Mouse (Mus musculus) granulocyte monocyte progenitor cell, adult 5-6 weeks (primary cell): ENCODE results near the gene Rtel1. TPM values are rescaled to one million over a fixed set of nuclear protein-coding genes. Genes with fewer than 3 reads are reported as not detected.

Source experiments
- ATAC-seq: replicated peaks from 2 replicates; pipeline ENCODE4 v1.8.0; 2016; ENCODE audit warnings: mild to moderate bottlenecking, moderate TSS enrichment, inconsistent platforms; ENCODE audit not compliant: poor library complexity, severe bottlenecking
- total RNA-seq, 2 experiments: library from RNA; stranded (forward) in 1 of 2; stranded (reverse) in 1 of 2; fragments of 200-712, 200-1000 nt in 1 of 2; fragments of >200 nt in 1 of 2; fragmentation: Nextera tagmentation in 1 of 2; gene quantifications; 2 replicates each; pipeline ENCODE4 v1.2.3; 2014 to 2017

Rtel1 gene
- total RNA-seq (2014; fragmentation: Nextera tagmentation) (63.9 and 85.0 TPM in 2 replicates), total RNA-seq (2017) (30.1 and 47.5 TPM in 2 replicates)

DNA sequence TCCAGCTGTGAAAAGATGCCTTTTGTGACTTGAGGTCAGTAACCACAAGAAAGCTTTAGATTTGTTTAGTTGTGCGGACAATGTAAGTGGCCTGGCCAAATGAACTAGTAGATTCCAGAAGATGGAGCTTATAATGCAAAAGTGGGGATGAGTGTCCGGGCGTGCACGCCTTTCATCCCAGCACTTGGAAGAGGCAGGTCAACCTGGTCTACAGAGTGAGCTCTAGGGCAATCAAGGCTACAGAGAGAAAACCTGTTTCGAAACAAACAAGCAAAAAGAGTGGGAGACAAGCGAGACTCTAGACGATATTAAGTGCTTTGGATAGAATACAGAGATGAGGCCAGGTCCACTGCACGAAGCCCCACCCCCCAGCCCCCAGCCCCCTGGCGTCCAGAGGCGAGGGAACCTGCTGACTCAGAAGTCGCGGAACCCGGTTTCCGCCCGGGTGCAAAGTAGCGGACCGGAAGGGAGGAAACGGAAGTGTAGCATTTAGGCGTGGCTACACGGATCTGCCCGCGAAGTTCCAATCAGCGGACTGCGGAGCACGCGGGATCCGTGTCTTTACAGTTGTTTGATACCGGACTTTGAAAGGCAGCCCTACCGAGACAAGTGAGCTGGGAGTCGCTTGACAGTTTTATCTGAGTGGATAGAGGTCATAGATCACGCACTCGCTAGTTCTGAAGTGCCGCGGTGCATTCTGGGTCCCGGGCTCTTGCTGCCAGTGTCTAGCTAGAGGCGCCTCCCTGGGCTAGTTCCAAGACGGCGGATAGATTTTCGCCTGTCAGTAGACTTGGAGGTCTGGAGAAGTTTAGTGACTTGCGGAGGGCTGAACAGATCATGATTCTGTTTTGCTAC, at the start of gene Rtel1:
Rtel1 (plus strand) TSS at position 492 of the 855 bp plus-strand sequence.
- ATAC-seq = peak; percentile 98

GRCm38 (mm10) chr2:181272092-181272491, 47.4 kb upstream of the Rtel1 start:
- ATAC-seq = no peak

DNA sequence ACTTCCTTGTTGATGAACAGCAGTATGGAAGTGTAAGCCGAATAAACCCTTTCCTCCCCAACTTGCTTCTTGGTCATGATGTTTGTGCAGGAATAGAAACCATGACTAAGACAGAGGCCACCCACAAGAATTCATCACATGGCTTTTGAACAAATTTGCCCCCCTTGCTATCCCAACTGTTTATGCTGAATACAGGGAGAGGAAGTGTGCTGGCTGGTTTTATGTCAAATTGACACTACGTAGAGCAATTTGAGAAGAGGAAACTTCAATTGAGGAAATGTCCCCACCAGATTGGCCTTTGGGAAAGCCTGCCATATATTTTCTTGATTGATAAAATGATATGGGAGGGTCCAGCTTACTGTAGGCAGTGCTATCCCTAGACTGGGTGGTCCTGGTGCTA, 45.7 kb upstream of the Rtel1 start:
- peak; percentile 66 for ATAC-seq

GRCm38 (mm10) chr2:181274639-181275038, 44.9 kb upstream of the Rtel1 start:
- ATAC-seq = peak; percentile 91

DNA sequence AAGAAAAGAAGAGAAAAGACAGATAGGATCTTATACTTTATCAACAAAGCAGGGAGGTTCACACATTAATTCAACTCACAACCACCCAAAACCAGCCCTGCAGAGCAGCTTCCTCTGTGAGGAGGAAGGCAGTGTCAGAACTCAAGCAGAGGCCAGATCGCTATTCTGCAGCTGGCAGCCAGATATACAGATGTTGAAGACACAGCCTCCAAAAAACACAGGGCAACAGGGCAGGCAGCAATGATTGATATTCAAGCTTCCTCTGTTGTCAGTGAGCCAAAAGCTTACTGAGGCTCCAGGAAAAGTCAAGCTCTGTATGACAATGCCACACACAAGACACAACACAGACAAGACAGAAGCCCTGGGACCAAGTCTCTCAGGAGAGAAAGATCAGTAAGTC, 42.8 kb upstream of the Rtel1 start:
- no peak for ATAC-seq

DNA sequence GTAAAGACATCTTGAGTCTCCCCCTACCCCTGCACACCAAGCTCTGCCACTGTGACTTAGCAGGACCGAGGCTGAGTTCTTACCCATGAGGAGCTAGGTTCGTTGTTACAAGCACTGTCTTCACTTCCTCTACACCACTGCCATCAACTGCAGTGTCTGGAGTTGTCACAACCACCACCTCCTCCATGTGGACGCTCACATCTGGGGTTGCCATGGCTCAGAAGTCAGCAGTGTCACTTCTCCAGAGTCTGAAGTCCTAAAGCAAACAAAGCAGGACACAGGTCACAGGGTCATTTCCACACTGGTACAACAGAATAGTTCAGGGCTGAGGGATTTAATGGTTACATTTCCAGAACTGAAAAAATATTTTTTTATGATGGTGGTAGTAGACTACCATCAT, 41.7 kb upstream of the Rtel1 start:
- ATAC-seq = peak; percentile 16; the same call in 1 of the 2 replicates

DNA sequence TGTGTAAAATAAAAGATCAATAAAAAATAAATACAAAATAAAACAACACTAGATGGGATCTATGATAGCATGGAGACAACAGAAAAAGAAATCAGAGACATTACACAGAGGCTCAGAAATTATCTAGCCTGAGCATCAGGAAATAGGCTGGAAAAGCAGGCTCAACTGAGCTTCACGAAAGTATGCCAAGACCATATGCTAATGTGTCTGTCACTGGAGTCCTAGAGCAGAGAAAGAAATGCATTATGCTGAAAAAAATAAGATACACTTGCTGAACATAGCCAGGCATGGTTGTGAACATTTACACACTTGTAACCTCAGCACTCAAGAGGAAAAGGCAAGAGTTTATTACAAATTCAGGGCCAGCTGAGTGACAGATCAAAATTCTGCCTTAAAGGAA, 39.6 kb upstream of the Rtel1 start:
- no peak for ATAC-seq

DNA sequence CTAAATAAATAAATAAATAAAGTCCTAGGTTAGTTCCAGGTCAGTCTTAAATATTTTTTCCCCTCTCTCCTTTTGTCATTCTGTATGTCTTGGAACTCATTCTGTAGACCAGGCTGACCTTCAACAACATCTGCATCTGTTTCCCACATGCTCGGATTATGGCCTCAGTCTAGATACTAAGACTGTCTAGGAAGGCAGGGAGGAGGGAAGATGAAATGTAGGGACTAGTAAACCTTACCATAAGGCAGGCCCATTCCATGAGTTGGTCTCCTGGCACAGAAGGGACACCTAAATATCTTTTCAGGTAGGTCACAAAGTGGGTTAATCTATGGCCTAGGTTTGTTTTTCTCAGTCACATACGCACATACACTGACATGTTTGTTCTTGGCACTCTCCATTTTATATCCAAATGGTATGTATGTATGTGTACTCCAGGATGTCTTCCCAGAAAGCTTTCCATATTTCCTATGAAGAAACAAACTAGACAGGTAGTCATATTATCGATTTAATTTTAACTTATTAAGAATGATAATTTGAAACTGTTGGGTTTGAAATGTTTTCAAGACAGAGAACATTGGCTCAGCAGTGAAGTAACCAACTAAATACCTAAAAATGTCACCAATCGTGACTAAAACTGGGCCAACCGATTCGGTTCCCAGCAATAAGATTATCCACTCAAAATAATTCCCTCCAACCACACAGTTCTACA, 32.8 kb upstream of the Rtel1 start:
- ATAC-seq = no peak

- peak; percentile 64 for ATAC-seq
These were observed 32.1 kb upstream of the Rtel1 start for GRCm38 (mm10) chr2:181287338-181287957.

DNA sequence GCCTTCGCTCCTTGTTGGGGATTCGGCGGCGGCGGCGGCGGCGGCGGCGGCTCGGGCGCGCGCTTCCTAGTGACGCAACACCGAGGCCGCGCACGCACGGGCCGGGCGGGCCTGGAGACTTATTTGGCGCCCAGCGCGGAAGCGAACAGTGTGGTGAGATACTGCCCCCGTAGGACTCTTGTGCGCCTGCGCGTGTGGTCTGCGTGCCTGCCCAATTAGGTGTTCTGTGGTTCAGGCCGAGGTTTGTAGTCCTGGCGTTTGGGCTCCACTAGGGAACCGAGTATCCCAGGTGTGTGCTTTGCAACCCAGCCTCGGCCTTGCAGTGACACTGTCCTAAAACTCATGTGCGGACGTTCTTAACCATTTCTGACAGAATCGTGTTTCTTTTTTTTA, 31.6 kb upstream of the Rtel1 start, which contains the start of gene Gmeb2:
Gmeb2 (minus strand) TSS at position 78 of the 393 bp plus-strand sequence.
- ATAC-seq = peak; percentile 83

DNA sequence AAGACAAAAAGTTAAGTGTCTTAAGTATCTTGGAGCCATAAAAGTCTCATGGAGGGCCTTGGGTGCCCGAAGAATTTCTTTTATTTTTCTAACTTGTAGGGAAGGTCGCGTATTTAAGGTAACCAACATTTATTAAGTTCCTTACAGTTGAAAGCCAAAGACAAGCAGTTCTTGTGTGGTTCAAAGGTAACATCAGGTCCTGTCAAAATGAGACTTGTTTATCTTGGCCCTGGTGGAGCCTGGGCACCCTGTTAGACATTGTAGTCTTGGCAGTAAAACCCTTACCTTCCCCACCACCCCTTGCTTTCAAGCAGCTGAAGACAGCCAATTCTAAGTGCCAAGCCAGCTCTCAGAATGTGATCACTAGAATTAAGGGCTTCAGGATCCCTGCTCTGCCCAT, 30.8 kb upstream of the Rtel1 start:
- no peak for ATAC-seq

- ATAC-seq = no peak
These were observed 28.6 kb upstream of the Rtel1 start for GRCm38 (mm10) chr2:181290937-181291336.

DNA sequence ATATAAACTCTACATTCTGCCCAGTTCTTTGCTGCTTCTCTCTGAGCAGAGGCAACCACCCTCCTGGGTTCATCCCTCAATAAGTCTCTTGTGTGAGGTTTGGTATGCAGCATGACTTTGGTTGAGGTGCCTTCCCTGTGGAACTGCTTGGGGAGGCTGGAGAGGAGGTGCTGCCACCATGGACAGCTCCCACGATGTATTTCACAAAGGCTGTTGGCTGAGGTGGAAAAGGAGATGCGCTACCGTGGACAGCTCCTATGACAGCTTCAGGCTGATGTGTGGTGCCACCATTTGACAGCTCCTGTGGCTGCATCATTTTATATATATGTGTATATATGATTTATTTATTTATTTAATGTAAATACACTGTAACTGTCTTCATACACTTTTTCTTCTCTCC, 17.5 kb upstream of the Rtel1 start:
- peak; percentile 85 for ATAC-seq

DNA sequence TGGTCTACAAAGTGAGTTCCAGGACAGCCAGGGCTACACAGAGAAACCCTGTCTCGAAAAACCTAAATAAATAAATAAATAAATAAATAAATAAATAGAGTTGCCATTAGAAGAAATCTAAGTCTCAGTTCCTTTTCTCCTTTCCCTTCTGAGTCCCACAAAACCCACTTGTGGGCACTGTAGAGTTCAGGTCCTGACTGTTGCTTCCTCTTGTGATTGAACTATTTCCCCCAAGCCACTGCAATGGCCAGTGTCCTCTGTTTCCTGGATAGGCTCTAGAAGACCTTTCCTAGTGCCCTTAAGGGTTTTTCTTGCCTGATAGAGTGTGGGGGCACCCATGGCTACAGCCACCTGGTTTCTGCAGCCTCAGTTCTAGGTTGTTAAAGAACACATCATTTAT, 14.6 kb upstream of the Rtel1 start:
- peak; percentile 74 for ATAC-seq

DNA sequence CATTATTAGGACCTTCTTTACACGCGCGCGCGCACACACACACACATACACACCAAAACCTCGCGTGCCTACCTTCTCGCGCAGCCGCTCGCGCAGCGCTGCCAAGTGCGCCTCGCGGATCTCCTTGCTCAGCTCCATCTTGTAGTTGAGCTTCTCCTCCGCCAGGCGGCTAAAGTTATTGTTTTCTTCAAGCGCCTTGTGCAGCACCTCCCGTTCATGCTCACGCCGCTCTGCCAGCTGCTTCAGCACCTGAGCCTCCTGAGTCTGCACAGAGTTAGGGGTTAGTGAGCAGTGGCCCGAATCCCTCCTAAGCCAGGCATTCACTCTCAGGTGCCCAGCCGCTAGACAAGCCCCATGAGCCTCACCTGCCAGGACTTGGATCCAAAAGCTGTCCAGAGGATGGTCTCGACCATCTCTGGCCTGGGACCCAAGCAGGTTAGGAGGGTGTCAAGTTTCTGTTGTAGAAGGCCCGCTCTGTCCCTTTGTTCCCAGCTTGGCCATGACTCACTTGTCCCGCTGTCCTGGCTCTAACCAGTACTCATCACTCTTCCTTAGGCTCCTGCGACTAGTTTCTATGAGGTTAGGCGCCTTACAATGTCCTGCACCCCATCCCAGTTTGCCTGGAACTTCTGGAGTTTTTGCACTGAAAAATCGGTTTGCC, 12.3 kb upstream of the Rtel1 start:
- ATAC-seq = peak; percentile 77

DNA sequence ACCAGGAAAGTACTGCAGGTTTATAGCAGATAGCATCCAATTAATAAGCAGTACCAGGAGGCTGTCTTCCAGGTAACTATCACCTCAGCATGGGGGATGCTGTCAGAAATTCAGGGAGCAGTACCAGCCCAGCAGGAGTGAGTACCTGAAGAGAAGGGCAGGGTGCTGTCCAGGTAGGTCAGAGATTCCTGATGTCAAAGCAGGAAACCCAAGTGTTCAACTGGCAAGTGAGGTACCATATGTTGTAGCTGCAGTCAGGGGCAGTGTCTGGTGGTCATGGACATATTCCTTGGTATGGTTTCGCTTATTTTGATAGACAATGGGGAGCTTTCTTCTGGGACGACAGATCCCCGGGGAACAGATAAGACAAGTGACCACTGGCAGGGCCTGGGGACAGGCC, 7.1 kb upstream of the Rtel1 start:
- ATAC-seq = no peak

- no peak for ATAC-seq
These were observed 6.6 kb upstream of the Rtel1 start for GRCm38 (mm10) chr2:181313006-181313343.

DNA sequence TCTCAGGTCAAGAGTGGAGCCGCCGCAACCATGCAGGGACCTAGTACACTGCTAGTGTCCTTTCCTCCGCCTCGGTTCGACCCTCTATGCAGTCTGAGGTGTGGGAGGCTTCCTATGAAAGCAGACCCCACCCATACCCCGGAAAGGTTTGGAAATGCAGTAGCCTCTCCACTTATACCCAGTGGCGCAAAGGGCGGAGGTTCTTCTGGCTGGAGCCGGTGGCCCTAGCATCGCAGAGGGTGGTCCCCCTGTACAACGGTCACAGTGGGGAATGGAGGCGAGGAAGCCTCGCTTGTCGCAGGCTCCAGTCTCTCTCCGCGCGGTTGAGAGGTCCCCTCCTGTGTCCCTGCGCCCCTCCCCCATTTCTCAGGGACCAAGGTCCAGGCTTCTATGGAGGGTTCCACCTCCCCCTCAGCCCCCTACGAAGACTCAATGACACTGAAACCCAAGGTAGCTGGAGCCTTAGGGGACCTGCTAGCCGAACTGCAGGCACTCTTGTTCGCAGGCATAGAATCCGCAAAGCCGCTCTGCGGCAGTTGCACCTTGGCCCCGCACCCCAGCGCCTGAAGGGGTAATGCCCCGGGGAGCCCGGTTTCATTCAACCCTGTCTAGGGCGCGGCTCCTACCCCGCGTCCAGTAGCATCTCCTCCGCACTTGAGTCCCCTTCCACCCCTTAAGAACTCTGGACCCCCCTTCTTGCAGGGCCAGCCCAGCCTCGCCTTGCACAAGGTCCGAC, 6.0 kb upstream of the Rtel1 start:
- ATAC-seq = no peak

DNA sequence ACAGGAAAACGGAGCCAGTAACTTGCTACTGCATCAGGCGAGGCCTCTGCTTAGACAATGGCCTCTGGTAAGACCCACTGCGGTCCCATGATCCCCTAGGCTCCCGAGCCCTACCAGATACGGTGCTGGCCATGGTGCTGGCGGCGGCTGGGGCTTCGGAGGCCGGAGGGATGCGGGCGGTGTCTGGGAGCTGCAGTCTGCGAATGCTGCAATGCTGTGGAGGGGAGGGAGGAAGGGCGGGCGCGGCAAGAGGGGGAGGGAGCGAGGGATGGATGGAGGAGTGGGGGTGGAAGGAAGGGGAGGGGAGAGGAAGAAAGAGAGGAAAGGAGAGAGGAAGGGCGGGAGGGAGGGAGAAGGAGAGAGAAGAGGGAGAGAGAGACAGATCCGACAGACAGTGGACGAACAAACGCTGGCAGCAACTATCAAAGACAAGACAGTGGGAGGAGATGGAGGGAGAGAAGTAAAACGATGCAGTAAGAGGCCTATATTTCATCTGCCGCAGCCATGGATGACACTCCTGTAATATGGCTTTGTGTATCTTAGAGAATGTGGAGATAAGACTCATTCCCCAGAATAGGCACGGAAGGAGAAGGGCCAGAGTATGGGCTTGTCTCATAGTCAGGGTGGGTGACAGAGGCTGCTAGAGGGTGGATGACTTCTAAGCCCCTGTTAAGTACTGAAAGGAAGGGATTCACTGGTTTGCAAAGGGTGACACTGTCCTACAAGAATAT, 5.3 kb upstream of the Rtel1 start, which contains the start of gene Stmn3:
Stmn3 (minus strand) TSS at position 421 of the 731 bp plus-strand sequence.
- ATAC-seq = peak; percentile 92
